Mouse (Mus musculus) C2C12 (cell line): ENCODE results near the gene Morn1.

ENCODE experiments used
- CTCF ChIP-seq: IDR thresholded peaks from one replicate; pipeline ENCODE4 v1.5.1; 2011; ENCODE audit not compliant: control insufficient read depth, insufficient read depth, insufficient read length
- MAX ChIP-seq: IDR thresholded peaks from one replicate; pipeline ENCODE4 v1.6.1; 2011; ENCODE audit warnings: mild to moderate bottlenecking, control low read depth
- MYOG ChIP-seq: IDR thresholded peaks from one replicate; pipeline ENCODE4 v1.6.1; 2011; ENCODE audit not compliant: control insufficient read depth, insufficient read length; ENCODE audit errors: extremely low read depth

- TF ChIP-seq CTCF: no peak
- TF ChIP-seq MAX: no peak
- TF ChIP-seq MYOG: no peak
Observed at GRCm38 (mm10) chr4:155138451-155138850, 52.1 kb downstream of the Morn1 start.
